Mouse (Mus musculus) myocyte (in vitro differentiated cells): ENCODE data around the gene Ppp4r1. TPM values are rescaled to one million over a fixed set of nuclear protein-coding genes. Genes with fewer than 3 reads are reported as not detected.

Source experiments
- H3K27me3 ChIP-seq: one replicate; pipeline ENCODE4 v1.6.1; 2011; ENCODE audit not compliant: control insufficient read depth, insufficient read depth, insufficient read length
- H3K36me3 ChIP-seq: one replicate; pipeline ENCODE4 v1.6.1; 2011; ENCODE audit not compliant: control insufficient read depth, insufficient read depth
- H3K4me2 ChIP-seq: one replicate; pipeline ENCODE4 v1.6.1; 2011; ENCODE audit warnings: low read depth, control low read depth
- H3K4me3 ChIP-seq: one replicate; pipeline ENCODE4 v1.5.1; 2011; ENCODE audit warnings: mild to moderate bottlenecking, control low read depth, moderate library complexity
- H3K79me2 ChIP-seq: one replicate; pipeline ENCODE4 v1.6.1; 2011; ENCODE audit not compliant: control insufficient read depth, insufficient read depth
- H3ac ChIP-seq: one replicate; pipeline ENCODE4 v1.6.1; 2011; ENCODE audit not compliant: control insufficient read depth, insufficient read length
- CEBPB ChIP-seq: IDR thresholded peaks from 2 replicates; pipeline ENCODE4 v1.6.1; 2011; ENCODE audit warnings: mild to moderate bottlenecking, moderate library complexity; ENCODE audit not compliant: poor library complexity, insufficient read depth, severe bottlenecking
- E2F4 ChIP-seq: IDR thresholded peaks from one replicate; pipeline ENCODE4 v1.6.1; 2011; ENCODE audit warnings: mild to moderate bottlenecking, control low read depth, moderate library complexity; ENCODE audit not compliant: insufficient read depth
- MAX ChIP-seq: IDR thresholded peaks from one replicate; pipeline ENCODE4 v1.6.1; 2011; ENCODE audit warnings: low read depth, mild to moderate bottlenecking, control low read depth
- MYOD1 ChIP-seq, 3 experiments: IDR thresholded peaks; one replicate each; pipeline ENCODE4 v1.6.1; 2011; ENCODE audit warnings: control low read depth in 2 of 3, low read depth in 2 of 3, mild to moderate bottlenecking in 2 of 3, moderate library complexity in 1 of 3; ENCODE audit not compliant: insufficient read length in 2 of 3, control insufficient read depth in 1 of 3
- MYOG ChIP-seq, 3 experiments: IDR thresholded peaks; one replicate each; pipeline ENCODE4 v1.6.1; 2011; ENCODE audit warnings: control low read depth in 2 of 3, low read depth in 2 of 3, mild to moderate bottlenecking in 2 of 3; ENCODE audit not compliant: insufficient read length in 2 of 3, control insufficient read depth in 1 of 3, insufficient read depth in 1 of 3
- POLR2A ChIP-seq: IDR thresholded peaks from one replicate; pipeline ENCODE4 v1.6.1; 2011; ENCODE audit warnings: low read depth, mild to moderate bottlenecking, control low read depth, moderate library complexity; ENCODE audit not compliant: insufficient read length
- POLR2AphosphoS2 ChIP-seq: IDR thresholded peaks from one replicate; pipeline ENCODE4 v1.6.1; 2011; ENCODE audit warnings: low read depth, control low read depth; ENCODE audit not compliant: insufficient read length
- REST ChIP-seq: IDR thresholded peaks from one replicate; pipeline ENCODE4 v1.6.1; 2011; ENCODE audit warnings: mild to moderate bottlenecking, control low read depth, moderate library complexity; ENCODE audit not compliant: insufficient read depth, insufficient read length
- SRF ChIP-seq: IDR thresholded peaks from one replicate; pipeline ENCODE4 v1.6.1; 2011; ENCODE audit warnings: low read depth; ENCODE audit not compliant: control insufficient read depth, insufficient read length
- TCF12 ChIP-seq: IDR thresholded peaks from one replicate; pipeline ENCODE4 v1.6.1; 2011; ENCODE audit warnings: mild to moderate bottlenecking, control low read depth; ENCODE audit not compliant: poor library complexity, insufficient read depth, severe bottlenecking
- TCF3 ChIP-seq: IDR thresholded peaks from one replicate; pipeline ENCODE4 v1.6.1; 2011; ENCODE audit warnings: low read depth, control low read depth; ENCODE audit not compliant: insufficient read length
- USF1 ChIP-seq: IDR thresholded peaks from one replicate; pipeline ENCODE4 v1.6.1; 2011; ENCODE audit warnings: low read depth, mild to moderate bottlenecking, control low read depth, moderate library complexity
- polyA plus RNA-seq: library from polyadenylated mRNA; unstranded; fragments of >200 nt; fragmentation: generic; extraction: Trizol; gene quantifications from one replicate; pipeline ENCODE4 v1.2.1, GENCODE M21; 2012; ENCODE audit warnings: missing spikeins

The Ppp4r1 gene
- polyA plus RNA-seq, 1 experiment: 44.9 TPM

- no peak overlapping the region for H3K4me3 ChIP-seq
These were observed 16.1 kb downstream of the Ppp4r1 start for GRCm38 (mm10) chr17:65798446-65798845.

GRCm38 (mm10) chr17:65799353-65799752, 17.0 kb downstream of the Ppp4r1 start:
- Histone ChIP-seq H3K4me3 (no peak overlapping the region), H3K27me3 (no peaks in the 10 kb centered on the region), H3K36me3 (no peaks in the 10 kb centered on the region), H3K79me2 (peaks cover 98% of the 10 kb centered on the region), H3ac (no peak overlapping the region), H3K4me2 (no peak overlapping the region)
- TF ChIP-seq TCF3: no peak
- no peak for TF ChIP-seq MYOG (IDR thresholded peaks at IDR 0.05; ENCODE audit: control insufficient read depth in 1 of 3, insufficient read depth in 1 of 3, insufficient read length in 2 of 3, low read depth in 2 of 3)
- TF ChIP-seq POLR2AphosphoS2: no peak
- no peak for TF ChIP-seq SRF
- TF ChIP-seq TCF12: no peak
- TF ChIP-seq REST: no peak
- TF ChIP-seq MYOD1 (IDR thresholded peaks at IDR 0.05; ENCODE audit: control insufficient read depth in 1 of 3, insufficient read length in 2 of 3, low read depth in 2 of 3): no peak
- TF ChIP-seq USF1: no peak

More at GRCm38 (mm10) chr17:65798446-65798845, 16.1 kb downstream of the Ppp4r1 start:
- no peak overlapping the region for H3ac ChIP-seq
- TF ChIP-seq POLR2AphosphoS2 (no peak), REST (no peak), MYOG (IDR thresholded peaks at IDR 0.05; ENCODE audit: control insufficient read depth in 1 of 3, insufficient read depth in 1 of 3, insufficient read length in 2 of 3, low read depth in 2 of 3) (no peak), MYOD1 (IDR thresholded peaks at IDR 0.05; ENCODE audit: control insufficient read depth in 1 of 3, insufficient read length in 2 of 3, low read depth in 2 of 3) (no peak), CEBPB (no peak), USF1 (no peak), SRF (no peak), TCF3 (no peak), MAX (no peak), E2F4 (no peak), POLR2A (no peak)
- peaks cover 100% of the 10 kb centered on the region for H3K79me2 ChIP-seq
- H3K36me3 ChIP-seq: no peaks in the 10 kb centered on the region
- no peaks in the 10 kb centered on the region for H3K27me3 ChIP-seq
- H3K4me2 ChIP-seq: no peak overlapping the region

- Histone ChIP-seq H3K4me3 (no peak overlapping the region), H3ac (no peak overlapping the region), H3K4me2 (no peak overlapping the region), H3K27me3 (no peaks in the 10 kb centered on the region), H3K36me3 (no peaks in the 10 kb centered on the region), H3K79me2 (peaks cover 97% of the 10 kb centered on the region)
- TF ChIP-seq TCF12: no peak
- TF ChIP-seq USF1: no peak
- TF ChIP-seq REST: no peak
- TF ChIP-seq POLR2A: no peak
- no peak for TF ChIP-seq E2F4
These were observed 18.1 kb downstream of the Ppp4r1 start for GRCm38 (mm10) chr17:65800451-65800850.

- Histone ChIP-seq H3K4me3 (no peak overlapping the region), H3ac (no peak overlapping the region), H3K79me2 (peaks cover 97% of the 10 kb centered on the region), H3K36me3 (no peaks in the 10 kb centered on the region), H3K4me2 (no peak overlapping the region), H3K27me3 (no peaks in the 10 kb centered on the region)
- TF ChIP-seq POLR2A (no peak), SRF (no peak), TCF12 (no peak), MYOD1 (IDR thresholded peaks at IDR 0.05; ENCODE audit: control insufficient read depth in 1 of 3, insufficient read length in 2 of 3, low read depth in 2 of 3) (no peak), E2F4 (no peak)
These were observed 19.7 kb downstream of the Ppp4r1 start for GRCm38 (mm10) chr17:65802026-65802425.

DNA sequence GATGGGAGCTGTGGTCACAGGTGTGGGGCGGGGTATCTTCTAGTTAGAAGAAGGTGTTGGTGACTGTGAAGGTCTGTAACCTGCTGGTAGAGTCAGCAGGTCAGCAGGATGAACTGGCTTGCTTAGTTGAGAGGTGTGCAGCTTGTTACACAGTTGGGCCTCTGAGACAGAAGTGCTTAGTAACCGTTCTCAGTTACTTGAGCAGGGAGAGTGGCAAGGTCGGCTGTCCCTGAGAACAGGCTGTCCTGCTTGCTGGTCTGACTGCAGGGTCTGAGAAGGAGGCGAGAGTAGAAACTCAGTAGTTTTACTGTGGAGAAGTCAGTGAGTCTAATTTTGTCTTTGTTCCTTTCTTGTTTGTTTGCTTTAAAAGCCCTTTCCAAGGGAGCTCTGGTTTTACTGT, 23.6 kb downstream of the Ppp4r1 start:
- H3ac ChIP-seq: no peak overlapping the region
- H3K4me3 ChIP-seq: no peak overlapping the region
- TF ChIP-seq E2F4: no peak
- TF ChIP-seq CEBPB: no peak
- no peak for TF ChIP-seq USF1
- TF ChIP-seq MYOD1 (IDR thresholded peaks at IDR 0.05; ENCODE audit: control insufficient read depth in 1 of 3, insufficient read length in 2 of 3, low read depth in 2 of 3): no peak
- no peak for TF ChIP-seq TCF12
- no peak overlapping the region for H3K4me2 ChIP-seq
- H3K79me2 ChIP-seq: peaks cover 91% of the 10 kb centered on the region
- H3K36me3 ChIP-seq: peaks cover 13% of the 10 kb centered on the region
- H3K27me3 ChIP-seq: no peaks in the 10 kb centered on the region

DNA sequence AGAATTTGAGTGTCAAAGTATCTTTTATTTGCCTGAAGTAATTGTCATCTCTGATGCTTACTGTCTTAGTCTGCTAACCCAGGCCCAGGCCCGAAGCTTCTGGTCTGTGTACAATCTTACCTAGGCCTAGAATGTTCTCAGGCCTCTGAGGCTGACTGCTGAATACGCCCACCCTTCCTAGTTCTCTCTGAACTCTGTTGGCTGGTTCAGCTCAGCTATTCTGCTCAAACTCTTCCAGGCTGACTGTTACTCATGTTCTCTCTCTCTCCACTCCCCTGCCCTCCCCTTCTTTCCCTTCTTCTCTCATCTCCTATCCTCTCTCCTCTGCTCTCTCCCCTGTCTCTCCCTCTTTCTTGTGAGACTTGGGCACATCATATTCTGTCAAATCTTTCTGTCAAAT, 24.0 kb downstream of the Ppp4r1 start:
- no peak overlapping the region for H3K4me3 ChIP-seq

More for the DNA sequence above, 24.0 kb downstream of the Ppp4r1 start:
- Histone ChIP-seq H3ac (no peak overlapping the region), H3K36me3 (peaks cover 17% of the 10 kb centered on the region), H3K79me2 (peaks cover 86% of the 10 kb centered on the region), H3K27me3 (no peaks in the 10 kb centered on the region), H3K4me2 (no peak overlapping the region)
- no peak for TF ChIP-seq TCF12
- TF ChIP-seq CEBPB: no peak
- TF ChIP-seq E2F4: no peak
- no peak for TF ChIP-seq MAX
- TF ChIP-seq REST: no peak
- TF ChIP-seq MYOD1 (IDR thresholded peaks at IDR 0.05; ENCODE audit: control insufficient read depth in 1 of 3, insufficient read length in 2 of 3, low read depth in 2 of 3): no peak
- TF ChIP-seq POLR2A: no peak
- TF ChIP-seq SRF: no peak
- TF ChIP-seq USF1: no peak
- TF ChIP-seq TCF3: no peak
